Mouse (Mus musculus) left cerebral cortex, adult 18-20 months (tissue): Measurements from ENCODE around the gene A030005K14Rik. TPM values are rescaled to one million over a fixed set of nuclear protein-coding genes. Genes with fewer than 3 reads are reported as not detected.

ENCODE experiments used
- DNase-seq, 2 experiments: peaks; one replicate each; pipeline ENCODE4 v3.0.0; 2021 to 2022; ENCODE audit warnings: low spot score in 2 of 2, mixed read lengths in 1 of 2
- long read RNA-seq, 2 experiments: library from polyadenylated mRNA; stranded (forward); transcript quantifications; one replicate each; pipeline ENCODE4 v2.0.0; 2021
- total RNA-seq, 2 experiments: library from RNA; stranded (reverse); gene quantifications; 2 replicates each; pipeline ENCODE4 v1.2.3; 2021

The A030005K14Rik gene
- total RNA-seq = not detected
- long read RNA-seq, experiment 1 = 0 reads
- long read RNA-seq, experiment 2 = 0 reads

DNA sequence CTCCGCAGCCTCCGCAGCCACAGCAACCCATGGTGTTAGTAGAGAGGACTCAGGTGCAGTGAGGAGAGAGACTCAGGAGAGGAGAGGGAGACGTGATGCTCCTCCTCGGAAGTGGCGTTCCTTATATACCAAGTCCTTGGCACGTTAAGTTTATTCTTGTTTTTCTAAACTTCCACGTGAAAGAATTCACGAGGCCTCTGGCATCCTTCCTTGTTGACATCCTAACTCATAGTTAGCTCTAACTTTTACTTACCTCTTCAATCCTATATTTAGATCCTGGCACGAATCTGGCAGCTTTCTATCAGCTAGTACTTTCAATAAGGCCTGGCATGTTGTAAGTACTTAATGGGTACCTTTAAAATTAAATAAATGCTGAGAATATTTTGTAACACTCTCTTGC lies at the start of gene A030005K14Rik:
TSS of gene A030005K14Rik (minus strand) at position 101 of the 400 bp plus-strand sequence.
- no peak for DNase-seq

- no peak for DNase-seq
Measured at GRCm38 (mm10) chr1:83107410-83107978, 48.3 kb upstream of the A030005K14Rik start.

GRCm38 (mm10) chr1:83105464-83105863 lies 46.3 kb upstream of the A030005K14Rik start:
- DNase-seq = no peak

- no peak for DNase-seq
Measured at GRCm38 (mm10) chr1:83101891-83102290, 42.7 kb upstream of the A030005K14Rik start.

- DNase-seq = no peak
Measured at GRCm38 (mm10) chr1:83099580-83100137, 40.5 kb upstream of the A030005K14Rik start.

- DNase-seq = no peak
Measured at GRCm38 (mm10) chr1:83099160-83099559, 40.0 kb upstream of the A030005K14Rik start.

- DNase-seq = no peak
Measured at GRCm38 (mm10) chr1:83096935-83097334, 37.8 kb upstream of the A030005K14Rik start.

DNA sequence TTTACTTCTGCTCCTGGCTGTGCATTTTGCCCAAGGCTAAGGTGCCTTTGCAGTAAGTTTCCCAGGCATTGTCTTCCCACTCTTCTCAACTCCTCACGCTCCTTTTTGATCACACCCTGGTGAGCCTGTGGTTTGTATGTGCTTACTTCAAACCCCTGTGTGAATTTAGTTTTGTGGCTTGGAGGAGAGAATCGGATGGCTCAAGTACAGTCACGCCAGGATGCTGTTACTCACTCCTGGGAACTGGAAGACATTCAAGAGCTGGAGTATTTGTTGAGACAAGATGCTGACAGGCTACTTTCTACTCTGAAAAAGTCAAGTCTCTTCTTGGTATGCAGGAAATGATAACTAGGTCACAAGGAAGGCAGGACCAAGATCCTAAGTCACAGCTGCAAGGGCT lies 32.1 kb upstream of the A030005K14Rik start:
- DNase-seq = no peak

- DNase-seq = no peak
Measured at GRCm38 (mm10) chr1:83084790-83085189, 25.6 kb upstream of the A030005K14Rik start.

DNA sequence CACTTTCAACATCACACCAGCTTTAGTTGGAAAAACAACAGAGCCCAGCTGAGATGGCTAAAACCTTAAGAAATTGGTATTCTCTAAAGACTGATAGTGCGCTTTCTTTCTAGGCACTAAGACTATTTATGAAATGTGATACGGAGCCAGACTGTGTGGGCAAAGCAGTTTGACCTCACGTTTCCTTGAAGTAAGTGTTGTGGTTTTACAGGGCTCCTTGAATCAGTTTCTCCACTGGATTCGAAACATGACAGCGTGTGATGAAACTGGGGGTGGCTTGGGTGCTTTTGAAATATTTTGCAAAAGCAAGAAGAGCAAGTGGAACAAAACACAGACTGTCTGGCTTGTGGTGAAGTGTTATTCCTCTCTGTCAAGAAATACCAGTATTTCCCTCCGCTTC lies 17.8 kb upstream of the A030005K14Rik start:
- no peak for DNase-seq

DNA sequence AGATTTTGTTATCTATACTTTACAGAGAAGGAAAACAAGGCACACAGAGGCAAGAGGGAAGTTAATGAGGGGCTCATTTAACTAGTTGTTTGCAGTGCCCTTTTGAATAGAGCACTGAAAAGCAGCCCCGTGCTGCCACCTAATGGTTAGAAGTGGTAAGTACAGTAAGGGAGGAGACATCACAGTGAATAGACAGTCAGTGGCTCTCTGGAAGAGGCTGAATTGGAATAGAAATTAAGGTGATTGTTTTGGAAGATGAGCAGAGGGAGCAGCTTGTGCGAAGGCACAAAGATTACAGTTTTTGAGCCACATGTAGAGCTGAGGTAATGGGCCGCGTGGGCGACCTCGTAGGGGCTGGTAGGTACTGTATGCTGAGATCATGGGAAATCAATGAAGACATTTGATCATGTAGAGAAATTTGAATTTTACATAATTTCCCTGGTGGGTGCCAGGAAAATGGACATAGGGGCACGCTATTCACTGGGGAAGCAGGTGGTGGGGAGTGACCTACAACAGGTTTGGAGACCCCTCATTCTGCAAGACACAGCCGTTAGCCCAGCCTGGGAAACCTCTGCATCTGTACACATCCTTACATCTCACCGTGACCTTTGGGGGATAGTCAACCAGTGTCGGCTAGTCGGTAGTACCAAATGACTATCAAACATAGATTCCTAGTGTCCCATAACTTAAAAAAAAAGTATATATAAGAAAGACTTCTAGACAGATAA lies 17.2 kb upstream of the A030005K14Rik start:
- DNase-seq = peak; percentile 8 to 37

GRCm38 (mm10) chr1:83075526-83076189 lies 16.5 kb upstream of the A030005K14Rik start:
- DNase-seq = no peak

DNA sequence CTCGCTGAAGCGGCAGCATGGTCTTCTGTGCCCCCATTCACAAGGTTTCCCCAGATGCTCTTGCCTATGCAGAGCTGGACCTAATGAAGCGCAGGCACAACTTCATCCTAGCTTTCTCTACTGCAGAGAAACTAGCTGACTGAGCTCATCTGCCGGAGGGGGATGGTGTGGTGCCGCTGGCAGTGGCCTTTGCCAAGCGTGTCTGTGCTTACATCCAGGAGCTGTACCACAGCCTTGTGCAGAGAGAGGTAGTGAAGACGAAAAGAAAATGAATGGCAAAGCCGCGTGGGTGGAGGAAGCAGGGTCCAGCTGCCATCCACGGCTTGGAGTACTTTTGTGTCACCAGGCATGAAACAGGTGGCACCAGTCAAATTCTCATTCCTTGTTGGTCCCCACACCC lies 8.0 kb upstream of the A030005K14Rik start:
- DNase-seq = peak in 1 of 2 experiments; percentile 6

DNA sequence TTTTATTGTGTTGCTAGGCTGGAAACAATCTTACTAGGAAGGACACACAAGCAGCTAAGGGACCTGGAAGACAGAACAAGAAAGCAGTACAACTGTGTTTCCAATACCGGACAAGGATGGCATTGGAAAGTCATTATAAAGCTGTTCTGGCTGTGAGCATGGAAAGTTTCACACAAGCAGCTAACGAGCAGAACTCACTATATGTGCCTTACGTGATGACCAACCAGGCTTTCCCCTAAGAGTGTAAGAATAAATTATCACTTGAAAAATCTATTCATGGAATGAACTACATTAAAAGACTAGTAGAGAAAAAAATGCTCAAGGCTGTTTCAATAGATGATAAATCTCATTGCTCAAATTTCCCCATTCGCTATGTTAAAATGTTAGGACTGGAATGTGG lies 7.4 kb upstream of the A030005K14Rik start:
- no peak for DNase-seq

GRCm38 (mm10) chr1:83064851-83065250 lies 5.7 kb upstream of the A030005K14Rik start:
- no peak for DNase-seq

DNA sequence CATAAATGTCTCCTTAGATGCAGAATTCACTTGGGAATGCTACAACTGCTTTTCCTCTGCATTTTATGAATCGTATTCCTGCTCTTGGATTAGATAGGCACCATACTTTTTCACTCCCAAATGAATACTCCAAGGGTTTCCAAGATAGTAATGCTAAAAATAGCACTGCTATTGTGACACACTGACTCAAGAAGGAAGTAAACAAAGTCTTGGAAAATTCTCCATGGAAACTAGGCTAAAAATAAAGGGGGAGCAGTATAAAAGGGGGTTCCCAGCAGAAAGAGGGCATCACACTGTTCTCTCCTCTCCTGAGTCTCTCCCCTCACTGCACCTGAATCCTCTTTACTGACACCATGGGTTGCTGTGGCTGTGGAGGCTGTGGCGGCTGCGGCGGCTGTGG lies 1.5 kb upstream of the A030005K14Rik start, which contains the start of gene Krtap28-13:
TSS of gene Krtap28-13 (plus strand) at position 288 of the 400 bp plus-strand sequence.
- DNase-seq = no peak

- DNase-seq = no peak
Measured at GRCm38 (mm10) chr1:83058481-83058880, 697 bp downstream of the A030005K14Rik start.

GRCm38 (mm10) chr1:83044882-83045427 lies 14.2 kb downstream of the A030005K14Rik start, which contains the start of gene Gm47969:
TSS of gene Gm47969 (plus strand) at chr1:83044932.
- no peak for DNase-seq

- DNase-seq = no peak
Measured at GRCm38 (mm10) chr1:83042380-83042779, 16.8 kb downstream of the A030005K14Rik start, which contains the start of gene Krtap28-10. TSS of gene Krtap28-10 (minus strand) at chr1:83042480.

DNA sequence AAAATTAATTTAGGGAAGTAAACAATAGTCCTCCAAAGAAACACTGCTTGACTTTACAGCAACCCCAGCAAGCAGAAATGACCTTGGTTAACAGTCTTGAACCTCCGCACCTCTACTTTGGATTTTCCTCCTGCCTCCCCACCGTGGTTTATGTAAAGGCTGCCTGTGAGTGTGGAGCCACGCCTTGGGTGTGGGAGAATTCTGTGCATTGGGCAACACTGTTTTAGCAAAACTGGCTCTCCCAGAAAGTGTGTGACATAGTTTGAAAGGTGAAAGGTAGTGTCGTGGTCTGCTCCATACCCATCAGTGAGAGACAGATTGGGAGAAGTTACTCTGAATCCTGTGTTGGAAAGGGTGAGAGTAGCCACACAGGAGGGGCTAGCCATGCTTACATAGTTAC lies 20.1 kb downstream of the A030005K14Rik start:
- DNase-seq = no peak

GRCm38 (mm10) chr1:83038109-83038672 lies 21.0 kb downstream of the A030005K14Rik start, which contains the start of gene Slc19a3:
TSS of gene Slc19a3 (minus strand) at chr1:83038448.
- peak; percentile 14 to 41 for DNase-seq
